Mouse (Mus musculus): ENCODE results near the gene Itgb8.
A peak's percentile ranks its signal among the peaks of the same experiment; 100 is the strongest.

The Itgb8 gene

GRCm38 (mm10) chr12:119238696-119239415 lies at the start of gene Itgb8:
Gene Itgb8 (minus strand): TSS chr12:119238802.
- DNase-seq (ENCODE audit: low spot score in 2 of 2), result peak in 1 of 2 experiments; percentile 64

- DNase-seq (ENCODE audit: low spot score in 2 of 2), result no peak
Measured at GRCm38 (mm10) chr12:119276282-119276681, 37.7 kb upstream of the Itgb8 start.

GRCm38 (mm10) chr12:119273605-119274004 lies 35.0 kb upstream of the Itgb8 start:
- DNase-seq (ENCODE audit: low spot score in 2 of 2), result no peak

- DNase-seq (ENCODE audit: low spot score in 2 of 2), result no peak
Measured at GRCm38 (mm10) chr12:119271964-119272363, 33.4 kb upstream of the Itgb8 start.

- no peak for DNase-seq (ENCODE audit: low spot score in 2 of 2)
Measured at GRCm38 (mm10) chr12:119270036-119270435, 31.4 kb upstream of the Itgb8 start.

- no peak for DNase-seq (ENCODE audit: low spot score in 2 of 2)
Measured at GRCm38 (mm10) chr12:119268723-119269122, 30.1 kb upstream of the Itgb8 start.

- DNase-seq (ENCODE audit: low spot score in 2 of 2), result no peak
Measured at GRCm38 (mm10) chr12:119264506-119264905, 25.9 kb upstream of the Itgb8 start.

GRCm38 (mm10) chr12:119248581-119248980 lies 10.0 kb upstream of the Itgb8 start:
- DNase-seq (ENCODE audit: low spot score in 2 of 2), result no peak

- no peak for DNase-seq (ENCODE audit: low spot score in 2 of 2)
Measured at GRCm38 (mm10) chr12:119241071-119241470, 2.5 kb upstream of the Itgb8 start.

- DNase-seq (ENCODE audit: low spot score in 2 of 2), result peak; percentile 18 to 19
Measured at GRCm38 (mm10) chr12:119237921-119238695, 494 bp downstream of the Itgb8 start.

GRCm38 (mm10) chr12:119237241-119237920 lies 1.2 kb downstream of the Itgb8 start:
- no peak for DNase-seq (ENCODE audit: low spot score in 2 of 2)

- no peak for DNase-seq (ENCODE audit: low spot score in 2 of 2)
Measured at GRCm38 (mm10) chr12:119231831-119232230, 6.8 kb downstream of the Itgb8 start.

GRCm38 (mm10) chr12:119230444-119230843 lies 8.2 kb downstream of the Itgb8 start:
- no peak for DNase-seq (ENCODE audit: low spot score in 2 of 2)

GRCm38 (mm10) chr12:119229601-119230000 lies 9.0 kb downstream of the Itgb8 start:
- DNase-seq (ENCODE audit: low spot score in 2 of 2), result no peak

- no peak for DNase-seq (ENCODE audit: low spot score in 2 of 2)
Measured at GRCm38 (mm10) chr12:119227898-119228297, 10.7 kb downstream of the Itgb8 start.

- no peak for DNase-seq (ENCODE audit: low spot score in 2 of 2)
Measured at GRCm38 (mm10) chr12:119224699-119225098, 13.9 kb downstream of the Itgb8 start.

- DNase-seq (ENCODE audit: low spot score in 2 of 2), result no peak
Measured at GRCm38 (mm10) chr12:119219409-119219808, 19.2 kb downstream of the Itgb8 start.

GRCm38 (mm10) chr12:119217700-119218265 lies 20.8 kb downstream of the Itgb8 start:
- no peak for DNase-seq (ENCODE audit: low spot score in 2 of 2)

- DNase-seq (ENCODE audit: low spot score in 2 of 2), result no peak
Measured at GRCm38 (mm10) chr12:119215225-119215624, 23.4 kb downstream of the Itgb8 start.

- DNase-seq (ENCODE audit: low spot score in 2 of 2), result no peak
Measured at GRCm38 (mm10) chr12:119211533-119211932, 27.1 kb downstream of the Itgb8 start.

GRCm38 (mm10) chr12:119210590-119210989 lies 28.0 kb downstream of the Itgb8 start:
- no peak for DNase-seq (ENCODE audit: low spot score in 2 of 2)

GRCm38 (mm10) chr12:119210073-119210425 lies 28.6 kb downstream of the Itgb8 start:
- DNase-seq (ENCODE audit: low spot score in 2 of 2), result no peak

Measured in urinary bladder, postnatal 36 days (tissue).